Mouse (Mus musculus): ENCODE measurements at regions not wholly inside any gene's neighbourhood (a gene's known extent, or its start where the extent isn't known, plus 50 kb on each side); places are given as distances from the start of the nearest gene placed in this dataset.

GRCm38 (mm10) chr4:153707218-153707617, 224.6 kb upstream of the Ajap1 start:
- TF ChIP-seq POLR2AphosphoS2 (IDR thresholded peaks at IDR 0.05; ENCODE audit: low read length) (no peak), USF2 (IDR thresholded peaks at IDR 0.05; ENCODE audit: borderline replicate concordance in 1 of 2, insufficient read depth in 1 of 2, low read depth in 1 of 2, low read length in 2 of 2) (no peak), TCF12 (IDR thresholded peaks at IDR 0.05; ENCODE audit: low read depth, low read length) (no peak), EP300 (IDR thresholded peaks at IDR 0.05; ENCODE audit: low read depth in 1 of 2, low read length in 2 of 2) (no peak), CTCF (IDR thresholded peaks at IDR 0.05 in 2 of 3, conservative IDR thresholded peaks at IDR 0.05 in 1 of 3; ENCODE audit: control insufficient read depth in 1 of 3, insufficient read depth in 1 of 3, low read depth in 2 of 3, low read length in 3 of 3, poor library complexity in 1 of 3, severe bottlenecking in 1 of 3) (no peak), GABPA (IDR thresholded peaks at IDR 0.05; ENCODE audit: low read depth, low read length) (no peak), GATA1 (IDR thresholded peaks at IDR 0.05; ENCODE audit: low read depth, low read length) (no peak), POLR2A (IDR thresholded peaks at IDR 0.05; ENCODE audit: control insufficient read depth in 1 of 2, insufficient read depth in 1 of 2, low read depth in 1 of 2, low read length in 2 of 2, poor library complexity in 1 of 2) (no peak), ZMIZ1 (IDR thresholded peaks at IDR 0.05; ENCODE audit: low read depth, low read length) (no peak), JUND (IDR thresholded peaks at IDR 0.05; ENCODE audit: low read depth, low read length) (no peak), NELFE (IDR thresholded peaks at IDR 0.05; ENCODE audit: low read depth, low read length) (no peak), MEF2A (IDR thresholded peaks at IDR 0.05; ENCODE audit: extremely low read depth, insufficient replicate concordance, low read depth, low read length, poor library complexity, severe bottlenecking) (no peak), MAX (IDR thresholded peaks at IDR 0.05; ENCODE audit: low read length) (no peak)

Data from MEL (cell line).